Mouse (Mus musculus): ENCODE data around the gene Dcakd. TPM values are rescaled to one million over a fixed set of nuclear protein-coding genes. Genes with fewer than 3 reads are reported as not detected.

Gene Dcakd
- total RNA-seq, 2 experiments from 2014 or later, result 16.2 to 19.8 TPM

DNA sequence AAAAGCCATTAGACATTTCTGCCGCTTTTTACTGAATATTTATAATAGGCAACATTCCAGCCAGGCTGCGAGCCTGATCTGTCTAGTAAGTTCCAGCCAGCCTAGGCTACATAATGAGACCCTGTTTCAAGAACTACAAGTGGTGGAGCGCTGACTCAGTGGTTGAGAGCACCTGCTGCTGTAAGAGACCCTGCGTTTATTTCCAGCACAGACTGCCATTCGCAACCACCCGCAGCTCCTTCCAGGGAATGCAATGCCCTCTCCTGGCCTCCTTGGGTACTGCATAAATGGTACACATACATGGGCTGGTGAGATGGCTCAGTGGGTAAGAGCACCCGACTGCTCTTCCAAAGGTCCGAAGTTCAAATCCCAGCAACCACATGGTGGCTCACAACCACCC, 18.9 kb downstream of the Dcakd start:
- intact Hi-C loops (cut with DNase I), result no loop called here
- DNase-seq, result no peak

GRCm38 (mm10) chr11:103008558-103008957, 19.6 kb downstream of the Dcakd start:
- DNase-seq, result no peak
- intact Hi-C loops (cut with DNase I), result no loop called here

GRCm38 (mm10) chr11:103007001-103007340, 21.2 kb downstream of the Dcakd start:
- intact Hi-C loops (cut with DNase I), result no loop called here
- DNase-seq, result no peak

- intact Hi-C loops (cut with DNase I), result no loop called here
Observed at GRCm38 (mm10) chr11:103006286-103007000, 21.7 kb downstream of the Dcakd start.

DNA sequence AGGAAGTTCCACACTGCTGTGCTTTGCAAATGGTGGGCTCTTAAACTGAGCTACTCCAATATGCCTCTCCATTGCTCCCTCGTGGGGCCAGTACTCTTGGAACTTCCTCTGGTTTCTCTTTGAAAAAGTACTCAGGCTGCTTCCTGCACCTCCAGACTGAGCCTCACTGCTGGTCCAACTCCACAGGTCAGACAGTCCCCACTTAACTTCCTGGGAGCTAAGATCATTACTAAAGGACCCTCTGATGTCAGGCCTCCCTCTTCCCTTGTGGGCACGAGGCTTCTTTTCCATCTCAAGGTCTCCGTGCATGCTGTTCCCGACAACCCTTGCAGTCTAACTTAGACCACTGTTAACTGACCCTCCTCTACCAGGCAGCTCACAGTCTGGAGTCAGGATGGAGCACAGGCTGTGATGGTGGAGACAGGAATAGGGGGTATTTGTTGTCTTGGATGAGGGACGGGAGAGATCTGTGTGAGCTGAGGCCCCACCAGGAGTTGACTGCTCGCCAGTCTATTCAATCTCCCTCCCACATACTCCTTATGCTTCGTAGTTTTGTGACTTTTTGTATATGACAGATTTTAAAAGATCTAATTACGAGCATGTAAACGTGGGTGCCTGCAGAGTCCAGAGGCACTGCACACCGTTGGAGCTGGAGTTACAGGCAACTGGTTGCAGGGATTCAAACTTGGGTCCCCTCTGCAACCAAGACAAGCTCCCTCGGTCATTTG, 22.7 kb downstream of the Dcakd start:
- no peak for DNase-seq
- intact Hi-C loops (cut with DNase I), result no loop called here

More at GRCm38 (mm10) chr11:103006286-103007000, 21.7 kb downstream of the Dcakd start:
- DNase-seq, result no peak

DNA sequence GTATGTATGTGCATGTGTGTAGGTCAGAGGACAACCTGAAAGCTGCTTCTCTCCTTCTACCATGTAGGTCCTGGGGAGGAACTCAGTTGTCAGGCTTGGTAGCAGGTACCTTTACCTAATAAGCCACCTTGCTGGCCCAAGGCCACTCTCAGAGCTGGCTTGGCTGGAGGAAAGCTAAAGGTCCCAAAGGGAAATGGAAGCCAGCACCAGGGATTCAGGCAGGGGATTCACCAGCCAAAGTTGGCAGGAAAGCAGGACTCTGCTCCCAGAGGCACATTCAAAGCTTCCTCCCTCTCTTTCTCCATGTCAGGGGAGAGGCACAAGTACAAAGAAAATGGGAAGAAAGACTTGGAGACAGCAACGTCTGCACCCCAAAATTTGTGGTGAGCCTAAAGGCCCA, 23.3 kb downstream of the Dcakd start:
- no peak for DNase-seq

GRCm38 (mm10) chr11:103003210-103003609, 24.9 kb downstream of the Dcakd start:
- peak; percentile 67 to 80 for DNase-seq
- intact Hi-C loops (cut with DNase I), result no loop called here

More for the DNA sequence above, 23.3 kb downstream of the Dcakd start:
- intact Hi-C loops (cut with DNase I), result no loop called here

DNA sequence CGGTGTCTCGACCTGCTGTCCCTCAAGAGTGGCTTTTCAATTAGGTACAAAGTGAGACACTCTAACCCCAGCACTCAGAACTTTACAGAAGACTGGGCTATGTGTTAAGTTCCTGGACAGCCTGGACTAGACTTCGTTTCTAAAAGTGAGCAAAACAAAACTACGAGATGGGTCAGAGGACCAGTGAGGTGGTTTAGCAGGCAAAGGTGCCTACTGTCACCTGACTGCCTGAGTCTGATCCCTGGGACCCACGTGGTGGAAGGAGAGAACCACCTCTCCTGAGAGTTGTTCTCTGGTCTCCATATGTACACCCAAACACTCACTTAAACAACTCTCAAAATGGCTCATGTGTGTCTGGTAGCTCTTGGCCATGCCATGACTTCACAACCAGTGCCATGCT, 27.1 kb downstream of the Dcakd start:
- intact Hi-C loops (cut with DNase I), result no loop called here

DNA sequence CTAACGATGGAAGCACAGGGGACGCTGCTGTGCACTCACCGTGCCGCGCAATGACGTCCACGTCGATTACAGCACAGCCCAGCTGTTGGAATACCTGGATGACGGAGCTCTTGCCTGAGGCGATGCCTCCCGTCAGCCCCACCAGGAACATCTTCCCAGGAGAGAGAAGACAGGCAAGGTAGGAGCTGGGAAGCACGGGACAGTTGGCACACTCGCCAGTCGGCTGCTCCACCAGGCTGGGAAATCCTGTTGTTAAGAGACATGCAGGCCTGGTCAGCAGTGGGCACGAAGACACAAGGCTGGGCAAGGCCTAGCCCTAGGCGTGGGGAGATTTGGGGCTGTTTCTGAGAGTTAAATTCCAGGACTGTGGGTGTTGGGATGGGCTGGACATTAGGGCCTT, 28.0 kb downstream of the Dcakd start:
- intact Hi-C loops (cut with DNase I), result no loop called here
- no peak for DNase-seq

More for the DNA sequence above, 27.1 kb downstream of the Dcakd start:
- no peak for DNase-seq

DNA sequence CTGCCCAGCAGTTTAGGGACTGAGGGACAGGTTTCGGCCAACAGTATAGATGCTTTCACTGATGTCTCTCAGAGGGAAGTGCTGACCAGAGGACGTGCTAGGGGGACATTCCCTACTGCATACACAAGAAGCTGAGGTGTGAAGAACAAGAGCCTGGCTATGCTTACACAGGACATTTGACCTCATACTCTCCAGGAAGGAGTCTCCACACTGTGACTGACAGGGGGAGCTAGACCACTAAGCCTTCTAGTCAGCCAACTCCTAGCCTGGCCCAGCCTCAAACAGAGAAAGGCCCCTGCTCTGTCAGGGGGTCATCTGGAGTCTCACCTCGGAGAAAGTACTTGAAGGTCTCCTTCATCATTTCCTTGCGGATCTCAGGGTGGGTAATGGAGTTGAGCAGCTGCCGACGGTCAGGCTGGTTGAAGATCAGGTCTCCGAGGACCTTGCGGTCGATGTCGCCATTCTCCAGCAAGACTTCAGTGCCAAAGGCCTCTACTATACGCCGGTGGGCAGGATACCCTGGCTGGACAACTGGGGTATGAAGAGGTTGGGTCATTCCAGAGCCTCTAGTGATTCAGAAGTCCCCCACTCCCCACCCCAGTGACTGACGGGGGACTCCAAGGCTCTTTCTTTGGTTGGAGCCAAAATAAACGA, 28.7 kb downstream of the Dcakd start:
- DNase-seq, result no peak
- intact Hi-C loops (cut with DNase I), result loop anchor here (5.0 kb wide), 2 partner anchors 53 to 227 kb away; no protein-coding TSS in a partner anchor

- intact Hi-C loops (cut with DNase I), result loop anchor here (5.0 kb wide), 2 partner anchors 54 to 226 kb away; no protein-coding TSS in a partner anchor
Observed at GRCm38 (mm10) chr11:102998577-102999316, 29.4 kb downstream of the Dcakd start.

GRCm38 (mm10) chr11:102998254-102998576, 29.9 kb downstream of the Dcakd start:
- DNase-seq, result no peak
- intact Hi-C loops (cut with DNase I), result loop anchor here (5.0 kb wide), 2 partner anchors 54 to 226 kb away; no protein-coding TSS in a partner anchor

More at GRCm38 (mm10) chr11:102998577-102999316, 29.4 kb downstream of the Dcakd start:
- no peak for DNase-seq

GRCm38 (mm10) chr11:102996991-102997770, 31.0 kb downstream of the Dcakd start:
- intact Hi-C loops (cut with DNase I), result loop anchor here (5.0 kb wide), 2 partner anchors 55 to 225 kb away; no protein-coding TSS in a partner anchor
- DNase-seq, result no peak

DNA sequence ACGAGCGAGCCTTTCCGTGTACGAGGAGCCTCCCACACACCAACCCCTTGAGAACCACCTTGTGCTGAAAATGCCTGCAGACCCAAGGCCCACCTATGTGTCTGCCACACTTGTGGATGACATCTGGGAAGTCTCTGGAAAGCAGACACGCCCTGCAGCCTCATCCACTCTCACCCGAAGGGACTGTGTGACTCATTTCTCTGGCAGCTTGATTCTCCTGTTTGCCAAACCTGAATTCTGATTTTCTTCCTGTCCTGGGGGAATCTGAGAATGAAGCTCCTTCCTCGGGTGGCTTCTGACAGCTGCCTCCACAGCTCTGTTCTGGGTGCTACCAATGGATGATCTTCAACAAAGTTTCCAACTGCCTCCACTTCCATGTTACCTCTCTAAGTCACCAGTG, 31.7 kb downstream of the Dcakd start:
- intact Hi-C loops (cut with DNase I), result loop anchor here (5.0 kb wide), 2 partner anchors 56 to 224 kb away; no protein-coding TSS in a partner anchor
- no peak for DNase-seq

- no peak for DNase-seq
- intact Hi-C loops (cut with DNase I), result loop anchor here (5.0 kb wide), 2 partner anchors 57 to 223 kb away; no protein-coding TSS in a partner anchor
Observed at GRCm38 (mm10) chr11:102994952-102995351, 33.2 kb downstream of the Dcakd start.

DNA sequence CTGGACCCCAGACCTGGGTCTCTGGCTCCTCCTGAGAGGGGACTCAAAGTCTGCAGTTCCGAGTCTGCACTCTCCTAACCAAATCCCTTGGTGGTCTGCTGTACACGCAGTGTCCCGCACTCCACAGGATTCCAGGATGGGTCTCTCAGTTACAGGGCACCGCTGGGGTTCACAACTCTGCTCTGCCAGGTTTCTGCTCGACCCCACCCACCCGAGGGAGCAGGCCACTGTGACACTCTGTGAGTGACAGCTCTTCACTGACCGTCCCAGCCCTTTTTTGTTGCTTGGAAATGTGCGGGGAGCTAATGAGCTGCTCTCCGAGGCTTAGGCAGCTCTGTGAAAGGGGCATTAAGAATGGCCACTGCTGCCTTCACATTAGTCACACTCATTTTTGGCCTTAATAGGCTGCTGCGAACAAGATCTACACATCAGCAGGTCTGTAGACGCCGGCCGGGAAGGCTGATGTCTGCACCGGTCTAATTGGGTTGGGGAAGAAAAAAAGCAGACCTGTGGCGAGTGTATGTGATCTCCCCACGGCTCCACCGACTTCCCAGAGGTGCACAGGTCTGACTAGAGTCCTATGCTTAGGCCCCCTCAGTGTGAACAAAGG, 34.6 kb downstream of the Dcakd start:
- no peak for DNase-seq
- intact Hi-C loops (cut with DNase I), result loop anchor here (1.0 kb wide), 1 partner anchor 94 kb away; no protein-coding TSS in a partner anchor

DNA sequence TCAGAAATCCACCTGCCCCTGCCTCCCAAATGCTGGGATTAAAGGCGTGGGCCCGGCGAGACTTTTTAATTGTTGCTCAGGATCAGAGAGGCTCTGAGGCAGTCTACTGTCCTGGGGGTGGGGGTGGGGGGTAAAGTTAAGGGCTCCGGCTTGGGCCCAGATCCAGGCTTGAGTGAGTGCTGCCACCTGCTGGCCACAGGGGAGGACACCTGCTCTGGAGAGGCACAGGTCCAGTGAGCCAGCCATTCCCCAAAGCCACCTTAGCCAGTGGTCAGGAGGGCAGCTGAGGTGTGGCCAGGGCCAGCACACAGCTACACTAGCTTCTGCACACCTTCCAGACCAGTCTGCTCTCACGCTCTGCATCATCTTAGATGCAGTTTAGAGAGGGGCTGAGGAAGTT, 35.2 kb downstream of the Dcakd start:
- intact Hi-C loops (cut with DNase I), result loop anchor here (1.0 kb wide), 1 partner anchor 94 kb away; no protein-coding TSS in a partner anchor
- peak; percentile 57 to 61 for DNase-seq

DNA sequence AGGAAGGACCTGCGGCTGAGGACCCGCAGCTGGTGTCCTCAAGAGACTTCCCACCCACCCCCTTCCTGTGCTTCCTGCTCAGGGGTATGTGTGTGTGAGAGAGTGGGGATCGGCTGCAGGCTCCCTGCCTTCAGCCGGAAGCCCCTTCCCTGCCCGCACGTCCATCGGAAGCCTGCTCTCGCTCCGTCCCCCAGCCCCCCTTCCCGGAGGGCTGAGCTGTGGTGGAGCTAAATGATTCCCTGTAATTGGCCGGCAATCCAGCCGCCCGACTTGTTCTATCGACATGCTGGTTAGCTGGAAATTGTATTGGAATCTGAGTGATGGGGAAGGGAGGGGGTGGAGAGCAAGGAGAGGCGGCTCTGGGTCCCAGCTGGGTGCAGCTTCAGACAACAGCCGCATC, 36.5 kb downstream of the Dcakd start:
- no peak for DNase-seq
- intact Hi-C loops (cut with DNase I), result no loop called here

- intact Hi-C loops (cut with DNase I), result no loop called here
- no peak for DNase-seq
Observed at GRCm38 (mm10) chr11:102990152-102990663, 37.9 kb downstream of the Dcakd start.

All from gastrocnemius, postnatal 36 days (tissue).